8 mouse cellular contexts compared by ENCODE assay signal in the genomic region with DNA sequence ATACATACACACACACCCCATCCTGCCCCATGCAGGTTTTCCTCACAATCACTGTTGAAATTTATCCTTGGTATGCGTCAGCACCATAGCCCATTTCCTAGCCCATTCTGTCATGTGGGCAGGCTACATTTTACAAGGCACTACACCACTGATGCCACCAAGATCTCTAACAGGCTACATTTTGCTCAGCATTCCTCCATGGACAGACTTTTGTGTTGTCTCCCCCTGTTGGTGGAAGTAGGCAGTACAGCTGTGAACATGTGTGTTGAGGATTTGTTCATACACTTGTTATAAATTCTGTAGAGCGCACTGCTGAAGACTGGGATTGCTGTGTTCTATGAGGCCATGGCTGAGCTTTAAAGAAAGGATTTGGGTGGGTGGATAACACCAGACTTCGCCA. TPM values are rescaled to one million over a fixed set of nuclear protein-coding genes. Genes with fewer than 3 reads are reported as not detected.
DNase-seq lines count a peak whose midpoint lies in the region; ATAC-seq and TF ChIP-seq lines count a peak whose summit lies in the region.
"Had no signal": no experiment of that assay in that cellular context is flagged by ENCODE, and none has a peak within 500 bp of the region (broad histone marks: within the 10 kb centered on the region; RNA-seq: fewer than 3 reads in every experiment).

No protein-coding gene starts in this region.

- no peak overlapping the region for H3K27ac ChIP-seq in MEL (ENCODE audit: control insufficient read depth, low read depth, low read length)
- H3K27ac ChIP-seq in midbrain, embryonic 12.5 days (replicated peaks): 0 out of 2 replicates have a peak overlapping the region, but pooled peaks have one; percentile 10
- H3K27ac ChIP-seq: liver, embryonic 15.5 days had no signal

- peak; percentile 58 to 95 (median 89) for TF ChIP-seq CTCF in MEL (IDR thresholded peaks at IDR 0.05 in 2 of 3, conservative IDR thresholded peaks at IDR 0.05 in 1 of 3; ENCODE audit: control insufficient read depth in 1 of 3, insufficient read depth in 1 of 3, low read depth in 2 of 3, low read length in 3 of 3, poor library complexity in 1 of 3, severe bottlenecking in 1 of 3)

- H3K9me3 ChIP-seq in MEL (replicated peaks; ENCODE audit: insufficient read depth, low read length): no peaks in the 10 kb centered on the region
- H3K9me3 ChIP-seq in midbrain, embryonic 12.5 days: no peaks in the 10 kb centered on the region
- H3K9me3 ChIP-seq: liver, embryonic 15.5 days had no signal

- no peak overlapping the region for H3K9ac ChIP-seq in MEL (ENCODE audit: control insufficient read depth, low read depth, low read length, poor library complexity, severe bottlenecking)
- H3K9ac ChIP-seq in midbrain, embryonic 12.5 days (replicated peaks): no peak overlapping the region
- H3K9ac ChIP-seq: liver, embryonic 15.5 days had no signal

- H3K4me3 ChIP-seq in MEL (ENCODE audit: control insufficient read depth in 1 of 2, insufficient read depth in 1 of 2, low read depth in 2 of 2, low read length in 2 of 2): no peak overlapping the region
- no peak overlapping the region for H3K4me3 ChIP-seq in midbrain, embryonic 12.5 days
- H3K4me3 ChIP-seq: liver, embryonic 15.5 days had no signal

- 73% methylated on average over 3 of the region's 3 CpGs for WGBS in midbrain, embryonic 12.5 days

- no peak for TF ChIP-seq POLR2A in MEL (IDR thresholded peaks at IDR 0.05; ENCODE audit: control insufficient read depth in 1 of 2, insufficient read depth in 1 of 2, low read depth in 1 of 2, low read length in 2 of 2, poor library complexity in 1 of 2)

- peak; percentile 57 for TF ChIP-seq RAD21 in MEL (IDR thresholded peaks at IDR 0.05; ENCODE audit: low read depth, low read length)

- peak; percentile 83 for DNase-seq in MEL (ENCODE audit: low read depth, low spot score)
- DNase-seq in adrenal gland, postnatal 14 days: peak; percentile 90
- peak; percentile 73 for DNase-seq in embryo, embryonic 11.5 days (ENCODE audit: low read depth, low spot score)
- peak; percentile 89 for DNase-seq in heart, postnatal 4 days
- DNase-seq in left cerebral cortex, adult 8-10 months (ENCODE audit: low spot score in 2 of 2): peak; percentile 62 to 72
- DNase-seq in skeletal muscle tissue, adult 2 months (ENCODE audit: low read depth, low spot score): peak; percentile 48

- no peak for TF ChIP-seq EP300 in MEL (IDR thresholded peaks at IDR 0.05; ENCODE audit: low read depth in 1 of 2, low read length in 2 of 2)

- no peaks in the 10 kb centered on the region for H3K79me2 ChIP-seq in MEL (ENCODE audit: control insufficient read depth, insufficient read depth, low read length, poor library complexity)

- H3K4me2 ChIP-seq in midbrain, embryonic 12.5 days (replicated peaks): no peak overlapping the region
- H3K4me2 ChIP-seq: liver, embryonic 15.5 days had no signal

- no peaks in the 10 kb centered on the region for H3K27me3 ChIP-seq in MEL (ENCODE audit: control insufficient read depth in 1 of 2, insufficient read depth in 2 of 2, low read length in 2 of 2)
- no peaks in the 10 kb centered on the region for H3K27me3 ChIP-seq in midbrain, embryonic 12.5 days
- H3K27me3 ChIP-seq: liver, embryonic 15.5 days had no signal

- no peak for ATAC-seq in midbrain, embryonic 12.5 days (ENCODE audit: low FRiP score, low read depth)

- no peaks in the 10 kb centered on the region; a peak in 1 of 4 replicates for H3K4me1 ChIP-seq in MEL (ENCODE audit: control insufficient read depth in 1 of 2, insufficient read depth in 2 of 2, low read length in 2 of 2)
- no peaks in the 10 kb centered on the region for H3K4me1 ChIP-seq in midbrain, embryonic 12.5 days

- peaks cover 0 to 2% of the 10 kb centered on the region in 2 experiments; a peak in 1 of 4 replicates for H3K36me3 ChIP-seq in MEL (ENCODE audit: control insufficient read depth in 1 of 2, insufficient read depth in 2 of 2, low read length in 2 of 2)
- H3K36me3 ChIP-seq in midbrain, embryonic 12.5 days: peaks cover 59% of the 10 kb centered on the region
- H3K36me3 ChIP-seq: liver, embryonic 15.5 days had no signal

TF ChIP-seq in MEL, 35 proteins besides CTCF, POLR2A, EP300 and RAD21:
- no peak for TF ChIP-seq MYB (IDR thresholded peaks at IDR 0.05; ENCODE audit: low read depth, low read length)
- peak; percentile 79 for TF ChIP-seq SMC3 (IDR thresholded peaks at IDR 0.05; ENCODE audit: low read depth, low read length)
- peak; percentile 44 for TF ChIP-seq ZC3H11A (IDR thresholded peaks at IDR 0.05; ENCODE audit: low read depth, low read length)
- TF ChIP-seq TAL1 (IDR thresholded peaks at IDR 0.05; ENCODE audit: low read length): no peak
- TF ChIP-seq POLR2AphosphoS5 (IDR thresholded peaks at IDR 0.05; ENCODE audit: borderline replicate concordance, low read depth, low read length): no peak
- TF ChIP-seq MYC (IDR thresholded peaks at IDR 0.05; ENCODE audit: low read depth, low read length): peak; percentile 43; the same call in 1 of the 2 replicates

RNA-seq across cellular contexts. Expression of a gene that starts 21.7 kb away (rescaled TPM):
- total RNA-seq in MEL (2012; rRNA removed): 17.7 and 21.7 TPM in 2 replicates
- 10 to 100 TPM in 1 of 2 experiments, not detected in 1; 35.3 TPM for polyA plus RNA-seq in MEL (2012; ENCODE audit: insufficient read depth in 1 of 2, insufficient read length in 2 of 2, low read depth in 1 of 2, low replicate concordance in 2 of 2, missing spikeins in 1 of 2)
- total RNA-seq in adrenal gland, postnatal 14 days (2021): 63.1 and 64.1 TPM in 2 replicates
- 10 to 100 TPM; 37.5 to 39.8 TPM for total RNA-seq in heart, postnatal 4 days (2021)
- 100 to 1,000 TPM; 330 to 370 (median 359) TPM for total RNA-seq in left cerebral cortex, adult 8-10 months (2022)
- 30.2 and 30.4 TPM in 2 replicates for polyA plus RNA-seq in midbrain, embryonic 12.5 days (2016; fragmentation: Nextera tagmentation; extraction: Ambion mirVana)

RNA-seq across cellular contexts. Expression of a gene that starts 33.4 kb away (rescaled TPM):
- total RNA-seq in MEL (2012; rRNA removed): 0.29 and 0.35 TPM in 2 replicates
- under 1 TPM in 1 of 2 experiments, not detected in 1; 0.49 TPM for polyA plus RNA-seq in MEL (2012; ENCODE audit: insufficient read depth in 1 of 2, insufficient read length in 2 of 2, low read depth in 1 of 2, low replicate concordance in 2 of 2, missing spikeins in 1 of 2)
- 1.1 and 1.4 TPM in 2 replicates for total RNA-seq in adrenal gland, postnatal 14 days (2021)
- total RNA-seq in heart, postnatal 4 days (2021): under 1 TPM; 0.27 to 0.41 TPM
- under 1 TPM; 0.26 to 0.76 (median 0.34) TPM for total RNA-seq in left cerebral cortex, adult 8-10 months (2022)
- 0.76 and 0.88 TPM in 2 replicates for polyA plus RNA-seq in midbrain, embryonic 12.5 days (2016; fragmentation: Nextera tagmentation; extraction: Ambion mirVana)

RNA-seq across cellular contexts. Expression of a gene that starts 33.7 kb away (rescaled TPM):
- total RNA-seq in MEL (2012; rRNA removed): 84.3 and 90.4 TPM in 2 replicates
- polyA plus RNA-seq in MEL (2012; ENCODE audit: insufficient read depth in 1 of 2, insufficient read length in 2 of 2, low read depth in 1 of 2, low replicate concordance in 2 of 2, missing spikeins in 1 of 2): 100 to 1,000 TPM; 113 to 137 TPM
- total RNA-seq in adrenal gland, postnatal 14 days (2021): 9.7 and 10.7 TPM in 2 replicates
- 10 to 100 TPM; 25.8 to 26.1 TPM for total RNA-seq in heart, postnatal 4 days (2021)
- 1 to 10 TPM in 3 of 4 experiments, under 1 TPM in 1; 0.83 to 1.1 (median 1.0) TPM for total RNA-seq in left cerebral cortex, adult 8-10 months (2022)
- 58.8 and 62.8 TPM in 2 replicates for polyA plus RNA-seq in midbrain, embryonic 12.5 days (2016; fragmentation: Nextera tagmentation; extraction: Ambion mirVana)

RNA-seq across cellular contexts. Expression of a gene that starts 51.2 kb away (rescaled TPM):
- 23.8 and 24.7 TPM in 2 replicates for total RNA-seq in MEL (2012; rRNA removed)
- 10 to 100 TPM in 1 of 2 experiments, not detected in 1; 74.9 TPM for polyA plus RNA-seq in MEL (2012; ENCODE audit: insufficient read depth in 1 of 2, insufficient read length in 2 of 2, low read depth in 1 of 2, low replicate concordance in 2 of 2, missing spikeins in 1 of 2)
- 251 and 300 TPM in 2 replicates for total RNA-seq in adrenal gland, postnatal 14 days (2021)
- 100 to 1,000 TPM; 389 to 405 TPM for total RNA-seq in heart, postnatal 4 days (2021)
- 100 to 1,000 TPM; 247 to 270 (median 264) TPM for total RNA-seq in left cerebral cortex, adult 8-10 months (2022)
- polyA plus RNA-seq in midbrain, embryonic 12.5 days (2016; fragmentation: Nextera tagmentation; extraction: Ambion mirVana): 193 and 207 TPM in 2 replicates
